ENCODE assay signal across 9 mouse cellular contexts in the genomic region with DNA sequence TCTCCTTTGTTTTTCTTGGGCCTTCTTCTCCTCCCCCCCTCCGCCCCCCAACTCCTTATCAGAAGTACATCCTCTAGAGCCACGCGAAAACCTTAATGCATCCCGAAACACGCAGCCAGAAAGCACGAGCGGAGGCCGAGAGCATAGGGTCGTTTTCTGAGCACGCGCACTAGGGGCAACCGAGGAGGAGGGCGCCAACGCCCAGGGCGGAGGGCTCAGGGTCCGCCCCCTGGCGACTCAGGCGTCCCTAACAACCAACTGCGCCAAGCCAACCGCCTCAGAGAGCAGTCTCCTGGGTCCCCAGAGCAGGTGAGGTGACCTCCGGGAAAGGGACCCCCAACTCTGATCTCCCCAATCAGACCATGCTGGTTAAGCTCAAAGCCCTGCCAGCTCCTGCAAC. TPM values are rescaled to one million over a fixed set of nuclear protein-coding genes. Genes with fewer than 3 reads are reported as not detected.
DNase-seq lines count a peak whose midpoint lies in the region; ATAC-seq and TF ChIP-seq lines count a peak whose summit lies in the region.
"Had no signal": no experiment of that assay in that cellular context is flagged by ENCODE, and none has a peak within 500 bp of the region (broad histone marks: within the 10 kb centered on the region; RNA-seq: fewer than 3 reads in every experiment).

A gene (plus strand): TSS at position 172 of the 400 bp plus-strand sequence.

- H3K4me3 ChIP-seq in kidney, postnatal 0 days (replicated peaks; ENCODE audit: low read depth, low read length), result peak within 1 kb of the TSS; percentile 23
- peak within 1 kb of the TSS; percentile 40 for H3K4me3 ChIP-seq in forebrain, embryonic 12.5 days (replicated peaks)
- peak within 1 kb of the TSS; percentile 28; the same call in 1 of the 2 replicates for H3K4me3 ChIP-seq in liver, embryonic 13.5 days (replicated peaks)
- H3K4me3 ChIP-seq in olfactory bulb, adult 2 months (ENCODE audit: insufficient read depth, low read depth, low read length), result peak within 1 kb of the TSS; percentile 10

- H3K27ac ChIP-seq in kidney, postnatal 0 days, result no peak within 1 kb of the TSS
- no peak within 1 kb of the TSS for H3K27ac ChIP-seq in forebrain, embryonic 12.5 days
- no peak within 1 kb of the TSS for H3K27ac ChIP-seq in liver, embryonic 13.5 days
- H3K27ac ChIP-seq in olfactory bulb, adult 2 months (ENCODE audit: insufficient read depth, low read depth, low read length), result no peak within 1 kb of the TSS

- TF ChIP-seq POLR2A in olfactory bulb, adult 2 months (IDR thresholded peaks at IDR 0.05; ENCODE audit: insufficient read depth, low read depth, low read length), result no peak

- WGBS in kidney, postnatal 0 days, result under 1% methylated on average over 21 of the region's 21 CpGs
- 0% methylated on average over 21 of the region's 21 CpGs for WGBS in forebrain, embryonic 12.5 days
- WGBS in liver, embryonic 13.5 days (ENCODE audit: insufficient replicate concordance), result 2% methylated on average over 21 of the region's 21 CpGs
- 2% methylated on average over 21 of the region's 21 CpGs for WGBS in olfactory bulb, adult 2 months

- peak within 1 kb of the TSS; percentile 42; the same call in 1 of the 2 replicates for H3K9ac ChIP-seq in kidney, postnatal 0 days (ENCODE audit: low read depth, low read length)
- peak within 1 kb of the TSS; percentile 63 for H3K9ac ChIP-seq in forebrain, embryonic 12.5 days
- H3K9ac ChIP-seq in liver, embryonic 13.5 days, result peak within 1 kb of the TSS; percentile 29; the same call in 1 of the 2 replicates

- 0 out of 2 replicates have a peak, but pooled peaks have one; percentile 7 for TF ChIP-seq CTCF in kidney, postnatal 0 days (IDR thresholded peaks at IDR 0.05; ENCODE audit: low read depth)
- TF ChIP-seq CTCF in olfactory bulb, adult 2 months (IDR thresholded peaks at IDR 0.05; ENCODE audit: insufficient read depth, low read depth, low read length), result no peak

- DNase-seq in kidney, postnatal 0 days (ENCODE audit: low spot score), result peak; percentile 70
- no peak for DNase-seq in kidney, adult 8-10 months
- DNase-seq in liver, embryonic 13.5 days, result no peak
- no peak for DNase-seq in natural killer cell, adult 2 months (ENCODE audit: low spot score in 2 of 2)
- DNase-seq in right cerebral cortex, postnatal 36 days (ENCODE audit: low spot score in 2 of 2), result no peak
- DNase-seq in adrenal gland, postnatal 25 days, result no peak

- H3K36me3 ChIP-seq in kidney, postnatal 0 days (ENCODE audit: insufficient read depth, low read length), result peaks cover 11% of the 10 kb centered on the region; the same call in 1 of the 2 replicates
- H3K36me3 ChIP-seq in forebrain, embryonic 12.5 days (replicated peaks), result peaks cover 19% of the 10 kb centered on the region
- peaks cover 6% of the 10 kb centered on the region; the same call in 1 of the 2 replicates for H3K36me3 ChIP-seq in liver, embryonic 13.5 days

- H3K9me3 ChIP-seq in kidney, postnatal 0 days (replicated peaks; ENCODE audit: low read length), result no peaks in the 10 kb centered on the region
- H3K9me3 ChIP-seq in forebrain, embryonic 12.5 days, result no peaks in the 10 kb centered on the region
- no peaks in the 10 kb centered on the region for H3K9me3 ChIP-seq in liver, embryonic 13.5 days (replicated peaks)

- H3K27me3 ChIP-seq in kidney, postnatal 0 days (ENCODE audit: insufficient read depth, low read length), result peaks cover 6% of the 10 kb centered on the region; the same call in 1 of the 2 replicates
- peaks cover 43% of the 10 kb centered on the region for H3K27me3 ChIP-seq in forebrain, embryonic 12.5 days
- peaks cover 32% of the 10 kb centered on the region for H3K27me3 ChIP-seq in liver, embryonic 13.5 days

- H3K4me1 ChIP-seq in kidney, postnatal 0 days (replicated peaks; ENCODE audit: insufficient read depth, low read length), result 0 out of 2 replicates have a peak, but pooled peaks cover 6% of the 10 kb centered on the region
- peaks cover 16% of the 10 kb centered on the region for H3K4me1 ChIP-seq in forebrain, embryonic 12.5 days
- H3K4me1 ChIP-seq in liver, embryonic 13.5 days (replicated peaks), result peaks cover 12% of the 10 kb centered on the region
- peaks cover 11% of the 10 kb centered on the region for H3K4me1 ChIP-seq in olfactory bulb, adult 2 months (ENCODE audit: control insufficient read depth, insufficient read depth, low read length)

- peak; percentile 50; the same call in 1 of the 2 replicates for ATAC-seq in kidney, postnatal 0 days (replicated peaks; ENCODE audit: low FRiP score, low read depth)
- peak; percentile 85 for ATAC-seq in forebrain, embryonic 12.5 days (ENCODE audit: low FRiP score)
- ATAC-seq in liver, embryonic 13.5 days (ENCODE audit: low read depth), result no peak
- ATAC-seq: Patski had no signal

- H3K4me2 ChIP-seq in kidney, postnatal 0 days (ENCODE audit: low read length), result peak within 1 kb of the TSS; percentile 63
- H3K4me2 ChIP-seq in forebrain, embryonic 12.5 days, result peak within 1 kb of the TSS; percentile 76
- peak within 1 kb of the TSS; percentile 56 for H3K4me2 ChIP-seq in liver, embryonic 13.5 days

RNA-seq across cellular contexts. Expression of the gene that starts here (rescaled TPM):
- 0.07 and 0.15 TPM in 2 replicates for polyA plus RNA-seq in kidney, postnatal 0 days (2015; fragmentation: Nextera tagmentation; extraction: Ambion mirVana)
- polyA plus RNA-seq in forebrain, embryonic 12.5 days (2016; fragmentation: Nextera tagmentation; extraction: Ambion mirVana), result 1.1 and 2.4 TPM in 2 replicates
- polyA plus RNA-seq in liver, embryonic 13.5 days (2015; fragmentation: Nextera tagmentation; extraction: Ambion mirVana), result not detected in 2 replicates
- polyA plus RNA-seq in olfactory bulb, adult 2 months (2012; ENCODE audit: insufficient read depth, insufficient read length, low replicate concordance, missing spikeins), result not detected in 2 replicates
- not detected in 2 replicates for total RNA-seq in adrenal gland, postnatal 25 days (2021)
- polyA plus RNA-seq: Patski had no signal

Comparison
In these comparisons a context has a peak if more than half of its experiments do, and no peak if none do; other contexts are left out.
1. Peak in DNase-seq, ATAC-seq, H3K4me3 ChIP-seq, H3K9ac ChIP-seq and H3K4me2 ChIP-seq in kidney, postnatal 0 days; RNA of the gene not detected or under 1 TPM.